Mouse (Mus musculus) olfactory bulb, adult 2 months (tissue): ENCODE measurements at regions not wholly inside any gene's neighbourhood (a gene's known extent, or its start where the extent isn't known, plus 50 kb on each side); places are given as distances from the start of the nearest gene placed in this dataset.

ENCODE experiments used
- CTCF ChIP-seq: fragments of 200-500 bp; IDR thresholded peaks from 2 replicates; pipeline ENCODE4 v1.5.1; 2012; ENCODE audit warnings: low read depth, mild to moderate bottlenecking, low read length, moderate library complexity; ENCODE audit not compliant: insufficient read depth
- POLR2A ChIP-seq: fragments of 200-500 bp; IDR thresholded peaks from 2 replicates; pipeline ENCODE4 v1.6.1; 2012; ENCODE audit warnings: mild to moderate bottlenecking, low read depth, low read length, moderate library complexity; ENCODE audit not compliant: insufficient read depth

- TF ChIP-seq POLR2A (no peak), CTCF (no peak)
Measured at GRCm38 (mm10) chr4:34337852-34338251, 212.9 kb upstream of the Akirin2 start.
